Mouse (Mus musculus): ENCODE data around the gene Fam172a. TPM values are rescaled to one million over a fixed set of nuclear protein-coding genes. Genes with fewer than 3 reads are reported as not detected.

Gene Fam172a
- polyA plus RNA-seq, 1 experiment from 2014 or later = 21.1 TPM

DNA sequence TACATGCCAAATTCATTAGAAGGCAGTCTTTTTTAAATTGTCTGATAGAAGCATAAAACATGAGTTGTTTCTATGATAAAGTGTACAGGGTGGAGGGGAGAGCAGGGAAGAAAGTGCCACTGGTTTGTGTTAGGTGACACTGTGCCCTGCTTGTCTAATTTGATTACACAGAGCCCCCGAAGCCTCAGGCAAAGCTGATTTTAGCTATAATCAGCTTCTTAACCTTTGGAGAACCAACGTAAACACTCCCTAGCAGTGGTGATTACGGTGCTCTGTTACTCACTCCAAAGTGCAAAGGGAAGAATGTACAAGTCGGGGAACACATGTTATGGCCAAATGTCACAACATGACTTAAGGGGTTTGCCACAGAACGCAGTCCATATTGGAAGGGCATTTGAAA is 343.3 kb downstream of the Fam172a start:
- H3K9ac ChIP-seq = no peak overlapping the region
- H3K36me3 ChIP-seq = no peaks in the 10 kb centered on the region
- no peaks in the 10 kb centered on the region for H3K27me3 ChIP-seq
- no peaks in the 10 kb centered on the region for H3K9me3 ChIP-seq (replicated peaks)
- no peak overlapping the region for H3K27ac ChIP-seq
- H3K4me1 ChIP-seq (replicated peaks) = no peaks in the 10 kb centered on the region
- no peak overlapping the region for H3K4me3 ChIP-seq
- WGBS = 37% methylated on average over 5 of the region's 5 CpGs
- ATAC-seq (replicated peaks; ENCODE audit: insufficient number of reproducible peaks, insufficient read depth, low FRiP score, low read depth) = no peak
- no peak overlapping the region for H3K4me2 ChIP-seq

GRCm38 (mm10) chr13:78087751-78088150 is 385.9 kb downstream of the Fam172a start:
- 47% methylated on average over 4 of the region's 4 CpGs for WGBS
- no peak for ATAC-seq (replicated peaks; ENCODE audit: insufficient number of reproducible peaks, insufficient read depth, low FRiP score, low read depth)
- Histone ChIP-seq H3K27me3 (no peaks in the 10 kb centered on the region), H3K36me3 (no peaks in the 10 kb centered on the region), H3K4me3 (no peak overlapping the region), H3K27ac (no peak overlapping the region), H3K4me2 (no peak overlapping the region), H3K9me3 (replicated peaks) (no peaks in the 10 kb centered on the region), H3K9ac (no peak overlapping the region), H3K4me1 (replicated peaks) (no peaks in the 10 kb centered on the region)

GRCm38 (mm10) chr13:78090701-78091100 is 388.9 kb downstream of the Fam172a start:
- H3K9me3 ChIP-seq (replicated peaks) = no peaks in the 10 kb centered on the region
- no peak overlapping the region for H3K4me3 ChIP-seq
- no peak for ATAC-seq (replicated peaks; ENCODE audit: insufficient number of reproducible peaks, insufficient read depth, low FRiP score, low read depth)
- H3K4me2 ChIP-seq = no peak overlapping the region
- no peaks in the 10 kb centered on the region for H3K4me1 ChIP-seq (replicated peaks)
- no peak overlapping the region for H3K27ac ChIP-seq
- H3K9ac ChIP-seq = no peak overlapping the region
- H3K27me3 ChIP-seq = no peaks in the 10 kb centered on the region
- H3K36me3 ChIP-seq = no peaks in the 10 kb centered on the region

DNA sequence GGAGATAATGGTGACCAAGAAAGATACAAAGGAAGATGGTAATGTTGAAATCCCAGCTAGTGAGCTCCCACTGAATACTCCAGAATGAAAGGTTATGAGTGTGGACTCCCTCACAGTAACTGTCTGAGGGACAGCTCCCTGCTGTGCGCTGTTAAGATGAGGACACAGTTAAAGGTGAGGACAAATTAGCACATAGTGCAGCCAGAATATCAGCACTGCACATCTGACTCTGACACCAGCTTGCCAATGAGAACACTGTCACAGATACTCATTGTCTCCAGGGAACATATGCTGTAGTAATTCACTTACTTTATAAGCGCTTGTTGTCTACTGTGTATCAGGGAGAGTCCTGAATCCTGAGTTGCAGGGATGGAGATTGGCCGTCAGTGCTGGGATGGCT is 390.1 kb downstream of the Fam172a start:
- Histone ChIP-seq H3K4me3 (no peak overlapping the region), H3K9me3 (replicated peaks) (no peaks in the 10 kb centered on the region), H3K4me1 (replicated peaks) (no peaks in the 10 kb centered on the region), H3K27ac (no peak overlapping the region), H3K36me3 (no peaks in the 10 kb centered on the region), H3K9ac (no peak overlapping the region), H3K27me3 (no peaks in the 10 kb centered on the region), H3K4me2 (no peak overlapping the region)
- 79% methylated on average over 3 of the region's 3 CpGs for WGBS
- ATAC-seq (replicated peaks; ENCODE audit: insufficient number of reproducible peaks, insufficient read depth, low FRiP score, low read depth) = no peak

DNA sequence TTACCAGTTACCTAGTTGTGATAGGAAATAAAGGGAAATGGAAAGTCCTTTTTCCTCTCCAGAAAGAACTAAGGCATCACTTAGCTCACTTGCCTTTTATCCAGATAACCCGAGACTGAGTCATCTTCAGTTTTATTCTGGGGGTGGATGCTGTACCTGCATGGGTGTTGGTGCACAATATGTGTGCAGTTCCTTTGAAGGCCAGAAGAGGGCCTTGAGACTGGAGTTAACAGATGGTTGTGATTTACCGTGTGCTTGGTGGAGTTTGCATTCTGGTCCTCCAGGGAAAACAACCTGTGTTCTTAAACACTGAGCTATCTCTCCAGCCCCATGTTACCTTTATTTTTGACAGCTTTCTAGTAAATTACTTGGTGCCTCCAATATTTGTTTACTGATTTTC is 392.5 kb downstream of the Fam172a start:
- no peaks in the 10 kb centered on the region for H3K4me1 ChIP-seq (replicated peaks)
- H3K9me3 ChIP-seq (replicated peaks) = no peaks in the 10 kb centered on the region
- ATAC-seq (replicated peaks; ENCODE audit: insufficient number of reproducible peaks, insufficient read depth, low FRiP score, low read depth) = no peak
- no peak overlapping the region for H3K9ac ChIP-seq
- no peak overlapping the region for H3K4me2 ChIP-seq
- H3K4me3 ChIP-seq = no peak overlapping the region
- H3K27ac ChIP-seq = no peak overlapping the region
- WGBS = 72% methylated on average over 2 of the region's 2 CpGs
- no peaks in the 10 kb centered on the region for H3K27me3 ChIP-seq
- no peaks in the 10 kb centered on the region for H3K36me3 ChIP-seq

- no peak overlapping the region for H3K9ac ChIP-seq
- H3K36me3 ChIP-seq = no peaks in the 10 kb centered on the region
- no peak for ATAC-seq (replicated peaks; ENCODE audit: insufficient number of reproducible peaks, insufficient read depth, low FRiP score, low read depth)
- H3K4me2 ChIP-seq = no peak overlapping the region
- no peaks in the 10 kb centered on the region for H3K27me3 ChIP-seq
- no peak overlapping the region for H3K27ac ChIP-seq
- H3K9me3 ChIP-seq (replicated peaks) = no peaks in the 10 kb centered on the region
- no peak overlapping the region for H3K4me3 ChIP-seq
- WGBS = 50% methylated on average over 1 of the region's 1 CpGs
- no peaks in the 10 kb centered on the region for H3K4me1 ChIP-seq (replicated peaks)
Measured at GRCm38 (mm10) chr13:78095071-78095973, 393.5 kb downstream of the Fam172a start.

DNA sequence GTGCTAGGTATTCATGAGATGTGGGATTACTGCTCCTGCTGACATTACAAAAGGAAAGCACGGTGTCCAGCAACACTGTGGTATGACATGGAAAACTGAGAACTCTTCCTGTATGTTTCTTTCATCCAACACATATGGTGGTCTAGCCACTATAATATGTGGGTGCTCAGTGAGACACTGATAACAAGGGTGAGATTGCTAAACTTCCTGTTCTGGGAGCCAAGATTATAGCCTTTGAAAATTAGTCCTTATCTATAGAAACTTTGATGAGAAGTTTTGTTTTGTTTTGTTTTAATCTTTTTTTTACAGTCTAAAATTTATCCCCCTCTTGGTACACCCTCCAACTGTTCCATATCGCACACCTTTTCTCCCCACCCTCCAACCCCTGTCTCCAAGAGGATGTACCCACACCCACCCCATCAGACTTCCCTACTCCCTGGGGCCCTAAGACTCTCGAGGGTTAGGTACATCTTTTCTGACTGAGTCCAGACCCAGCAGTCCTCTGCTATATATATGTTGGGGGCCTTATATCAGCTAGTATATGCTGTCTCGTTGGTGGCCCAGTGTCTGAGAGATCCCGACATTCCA is 397.1 kb downstream of the Fam172a start:
- Histone ChIP-seq H3K9ac (no peak overlapping the region), H3K27ac (no peak overlapping the region), H3K27me3 (no peaks in the 10 kb centered on the region), H3K4me1 (replicated peaks) (peaks cover 11% of the 10 kb centered on the region), H3K4me2 (no peak overlapping the region), H3K36me3 (no peaks in the 10 kb centered on the region), H3K9me3 (replicated peaks) (no peaks in the 10 kb centered on the region), H3K4me3 (no peak overlapping the region)
- 63% methylated on average over 5 of the region's 5 CpGs for WGBS
- no peak for ATAC-seq (replicated peaks; ENCODE audit: insufficient number of reproducible peaks, insufficient read depth, low FRiP score, low read depth)

- no peak overlapping the region for H3K9ac ChIP-seq
- 76% methylated on average over 3 of the region's 3 CpGs for WGBS
- H3K4me1 ChIP-seq (replicated peaks) = peaks cover 12% of the 10 kb centered on the region
- no peaks in the 10 kb centered on the region for H3K27me3 ChIP-seq
- no peak overlapping the region for H3K27ac ChIP-seq
- no peak overlapping the region for H3K4me2 ChIP-seq
- no peak overlapping the region for H3K4me3 ChIP-seq
- no peaks in the 10 kb centered on the region for H3K36me3 ChIP-seq
- H3K9me3 ChIP-seq (replicated peaks) = no peaks in the 10 kb centered on the region
- ATAC-seq (replicated peaks; ENCODE audit: insufficient number of reproducible peaks, insufficient read depth, low FRiP score, low read depth) = no peak
Measured at GRCm38 (mm10) chr13:78099746-78100530, 398.1 kb downstream of the Fam172a start.

GRCm38 (mm10) chr13:78100664-78101063 is 398.8 kb downstream of the Fam172a start:
- Histone ChIP-seq H3K4me3 (no peak overlapping the region), H3K27me3 (no peaks in the 10 kb centered on the region), H3K36me3 (no peaks in the 10 kb centered on the region), H3K27ac (no peak overlapping the region), H3K4me2 (no peak overlapping the region), H3K9ac (no peak overlapping the region), H3K9me3 (replicated peaks) (no peaks in the 10 kb centered on the region), H3K4me1 (replicated peaks) (peaks cover 12% of the 10 kb centered on the region)
- ATAC-seq (replicated peaks; ENCODE audit: insufficient number of reproducible peaks, insufficient read depth, low FRiP score, low read depth) = no peak
- WGBS = 77% methylated on average over 3 of the region's 3 CpGs

GRCm38 (mm10) chr13:78102337-78102736 is 400.5 kb downstream of the Fam172a start:
- 41% methylated on average over 2 of the region's 2 CpGs for WGBS
- no peak for ATAC-seq (replicated peaks; ENCODE audit: insufficient number of reproducible peaks, insufficient read depth, low FRiP score, low read depth)
- no peak overlapping the region for H3K4me2 ChIP-seq
- H3K9me3 ChIP-seq (replicated peaks) = no peaks in the 10 kb centered on the region
- H3K9ac ChIP-seq = no peak overlapping the region
- H3K36me3 ChIP-seq = no peaks in the 10 kb centered on the region
- peaks cover 12% of the 10 kb centered on the region for H3K4me1 ChIP-seq (replicated peaks)
- no peaks in the 10 kb centered on the region for H3K27me3 ChIP-seq
- H3K4me3 ChIP-seq = no peak overlapping the region
- H3K27ac ChIP-seq = no peak overlapping the region

GRCm38 (mm10) chr13:78104851-78105250 is 403.0 kb downstream of the Fam172a start:
- ATAC-seq (replicated peaks; ENCODE audit: insufficient number of reproducible peaks, insufficient read depth, low FRiP score, low read depth) = no peak
- no peaks in the 10 kb centered on the region for H3K27me3 ChIP-seq
- H3K36me3 ChIP-seq = no peaks in the 10 kb centered on the region
- no peaks in the 10 kb centered on the region for H3K9me3 ChIP-seq (replicated peaks)
- no peak overlapping the region for H3K4me2 ChIP-seq
- no peak overlapping the region for H3K9ac ChIP-seq
- H3K4me3 ChIP-seq = no peak overlapping the region
- no peak overlapping the region for H3K27ac ChIP-seq
- peaks cover 12% of the 10 kb centered on the region for H3K4me1 ChIP-seq (replicated peaks)
- WGBS = 38% methylated on average over 3 of the region's 3 CpGs
